7 mouse cellular contexts compared by ENCODE assay signal in the genomic region with DNA sequence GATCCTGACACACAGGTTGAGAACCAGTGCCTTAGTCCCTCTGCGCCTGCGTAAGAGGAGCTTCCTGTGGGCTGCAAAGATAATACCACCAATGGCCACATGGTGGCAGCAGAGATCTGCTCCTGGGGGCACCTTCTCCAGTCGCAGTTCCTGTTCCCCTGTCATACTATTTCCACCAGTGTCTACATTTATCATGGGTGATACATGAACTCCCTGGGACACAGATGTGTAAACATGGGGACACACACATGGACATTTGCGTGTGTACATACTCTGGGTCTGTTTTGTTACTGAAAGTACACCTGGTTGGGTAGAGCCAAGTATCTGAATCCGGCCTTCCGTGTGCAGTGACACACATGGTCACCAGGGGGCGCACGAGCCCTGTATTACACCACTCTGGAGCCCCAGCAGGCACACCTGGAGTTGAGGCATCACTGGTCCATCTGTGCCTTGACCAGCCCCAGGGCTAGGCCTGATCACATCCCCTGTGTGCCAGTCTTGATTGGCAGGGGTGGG. TPM values are rescaled to one million over a fixed set of nuclear protein-coding genes. Genes with fewer than 3 reads are reported as not detected.
DNase-seq lines count a peak whose midpoint lies in the region; ATAC-seq lines count a peak whose summit lies in the region.

No protein-coding gene starts in this region.

- 17% methylated on average over 8 of the region's 8 CpGs for WGBS in embryonic facial prominence, embryonic 11.5 days
- WGBS in midbrain, embryonic 11.5 days: 18% methylated on average over 8 of the region's 8 CpGs

- H3K9me3 ChIP-seq in embryonic facial prominence, embryonic 11.5 days (replicated peaks; ENCODE audit: control insufficient read depth, low read length): no peaks in the 10 kb centered on the region
- no peaks in the 10 kb centered on the region for H3K9me3 ChIP-seq in midbrain, embryonic 11.5 days (ENCODE audit: control insufficient read depth, low read length)

- no peaks in the 10 kb centered on the region for H3K36me3 ChIP-seq in embryonic facial prominence, embryonic 11.5 days (replicated peaks; ENCODE audit: control insufficient read depth, insufficient read depth, low read depth, low read length)
- H3K36me3 ChIP-seq in midbrain, embryonic 11.5 days (ENCODE audit: control insufficient read depth, insufficient read depth, low read length): no peaks in the 10 kb centered on the region

- H3K4me2 ChIP-seq in embryonic facial prominence, embryonic 11.5 days (ENCODE audit: low read depth, low read length): no peak overlapping the region
- no peak overlapping the region for H3K4me2 ChIP-seq in midbrain, embryonic 11.5 days

- peak; percentile 86 for DNase-seq in adrenal gland, adult 8-10 months
- DNase-seq in embryonic facial prominence, embryonic 11.5 days (ENCODE audit: low spot score): peak; percentile 84
- peak; percentile 98 for DNase-seq in heart, adult 11 months
- DNase-seq in kidney, adult 11 months: peak; percentile 79
- DNase-seq in left cerebral cortex, postnatal 4 days: peak; percentile 91
- DNase-seq in midbrain, embryonic 11.5 days (ENCODE audit: low spot score, missing footprints): peak; percentile 99
- DNase-seq in right cerebral cortex, postnatal 4 days: peak; percentile 94

- no peaks in the 10 kb centered on the region for H3K4me1 ChIP-seq in embryonic facial prominence, embryonic 11.5 days (ENCODE audit: control insufficient read depth, insufficient read depth, low read length)
- H3K4me1 ChIP-seq in midbrain, embryonic 11.5 days (ENCODE audit: control insufficient read depth, insufficient read depth, low read length): no peaks in the 10 kb centered on the region

- no peak overlapping the region for H3K4me3 ChIP-seq in embryonic facial prominence, embryonic 11.5 days (ENCODE audit: low read depth, low read length)
- H3K4me3 ChIP-seq in midbrain, embryonic 11.5 days (ENCODE audit: low read depth, low read length): no peak overlapping the region

- H3K9ac ChIP-seq in embryonic facial prominence, embryonic 11.5 days (replicated peaks; ENCODE audit: low read length): no peak overlapping the region
- no peak overlapping the region for H3K9ac ChIP-seq in midbrain, embryonic 11.5 days (ENCODE audit: low read length)

- ATAC-seq in embryonic facial prominence, embryonic 11.5 days (replicated peaks; ENCODE audit: insufficient number of reproducible peaks, low FRiP score, low TSS enrichment, low read depth): peak; percentile 71; the same call in 1 of the 2 replicates
- peak; percentile 65 for ATAC-seq in midbrain, embryonic 11.5 days (ENCODE audit: low FRiP score)

- no peak overlapping the region for H3K27ac ChIP-seq in embryonic facial prominence, embryonic 11.5 days (replicated peaks; ENCODE audit: low read depth, low read length)
- H3K27ac ChIP-seq in midbrain, embryonic 11.5 days (ENCODE audit: low read depth, low read length): no peak overlapping the region

- H3K27me3 ChIP-seq in embryonic facial prominence, embryonic 11.5 days (ENCODE audit: control insufficient read depth, insufficient read depth, low read length): no peaks in the 10 kb centered on the region
- H3K27me3 ChIP-seq in midbrain, embryonic 11.5 days (ENCODE audit: control insufficient read depth, insufficient read depth, low read length): no peaks in the 10 kb centered on the region

- intact Hi-C loops in left cerebral cortex, postnatal 4 days (cut with DNase I): no loop called here

RNA-seq across cellular contexts. Expression of a gene that starts 36.4 kb away (rescaled TPM):
- total RNA-seq in adrenal gland, adult 8-10 months (2022): 10 to 100 TPM in 2 of 4 experiments, 1 to 10 TPM in 2; 5.1 to 13.1 (median 8.4) TPM
- 5.7 and 8.9 TPM in 2 replicates for polyA plus RNA-seq in embryonic facial prominence, embryonic 11.5 days (2014; fragmentation: Nextera tagmentation; extraction: Ambion mirVana)
- total RNA-seq in left cerebral cortex, postnatal 4 days (2021): 10 to 100 TPM; 37.8 to 40.0 TPM
- polyA plus RNA-seq in midbrain, embryonic 11.5 days (2014; fragmentation: Nextera tagmentation; extraction: Ambion mirVana): 11.5 and 13.1 TPM in 2 replicates
